Mouse (Mus musculus) left cerebral cortex, postnatal 4 days (tissue): Measurements from ENCODE around the gene Nat8f6. TPM values are rescaled to one million over a fixed set of nuclear protein-coding genes. Genes with fewer than 3 reads are reported as not detected.

Experiments used
- microRNA-seq: library from miRNA; unstranded; fragments of <30 nt; microRNA quantifications from one replicate; pipeline ENCODE4 v1.2.0, GENCODE M21; 2022
- total RNA-seq, 2 experiments: library from RNA; stranded (reverse); gene quantifications; 2 replicates each; pipeline ENCODE4 v1.2.3; 2021

Gene Nat8f6
- total RNA-seq, 2 experiments from 2014 or later, result 0.40 TPM; not detected in 1

Small RNAs within 50 kb of the gene (microRNA-seq; reads per million reads assigned to microRNA genes)
- not detected for gene Mir6375

Other genes starting within 250 kb of the Nat8f6 start
- 10 to 100 TPM; 13.4 to 13.5 TPM for gene Alms1, start 233.4 kb downstream of the Nat8f6 start, total RNA-seq
- gene Nat8f7, start 107.7 kb downstream of the Nat8f6 start, total RNA-seq, result under 1 TPM in 1 of 2 experiments, not detected in 1; 0.46 TPM
- under 1 TPM in 1 of 2 experiments, not detected in 1; 0.38 TPM for gene Nat8f3, start 55.2 kb downstream of the Nat8f6 start, total RNA-seq
- gene Nat8f5, start within 50 bp of the Nat8f6 start, total RNA-seq, result under 1 TPM; 0.40 to 0.60 TPM
- gene Nat8, start 11.1 kb upstream of the Nat8f6 start, total RNA-seq, result under 1 TPM; 0.36 to 0.52 TPM
- gene Nat8f2, start 48.2 kb upstream of the Nat8f6 start, total RNA-seq, result under 1 TPM; 0.56 to 0.76 TPM
- 1 to 10 TPM; 3.6 to 4.7 TPM for gene Nat8f4, start 83.9 kb upstream of the Nat8f6 start, total RNA-seq
- gene Tprkb, start 90.9 kb upstream of the Nat8f6 start, total RNA-seq, result 10 to 100 TPM; 44.3 to 49.1 TPM
- 1 to 10 TPM; 5.6 to 7.3 TPM for gene Nat8f1, start 94.7 kb upstream of the Nat8f6 start, total RNA-seq
- 100 to 1,000 TPM in 1 of 2 experiments, 10 to 100 TPM in 1; 98.3 to 114 TPM for gene Dusp11, start 140.7 kb upstream of the Nat8f6 start, total RNA-seq
- not detected for gene Figla, start 195.2 kb upstream of the Nat8f6 start, total RNA-seq
- 100 to 1,000 TPM; 256 to 274 TPM for gene Add2, start 207.7 kb upstream of the Nat8f6 start, total RNA-seq